Mouse (Mus musculus) hindbrain, embryonic 15.5 days (tissue): ENCODE results near the gene Gdi1. TPM values are rescaled to one million over a fixed set of nuclear protein-coding genes. Genes with fewer than 3 reads are reported as not detected.
"Not testable (repeated sequence)": the region's sequence is repeated elsewhere in the genome, so short reads cannot be mapped to it uniquely, and the experiment has no call there.

Experiments used
- ATAC-seq: fragments of 200-750 bp; cut with Nextera tagmentation; 2 replicates; pipeline ENCODE4 v1.8.0; 2017; ENCODE audit warnings: low read depth, moderate number of reproducible peaks, moderate TSS enrichment; ENCODE audit not compliant: low FRiP score
- H3K27ac ChIP-seq: fragments of 300-500 bp; sonication (generic); replicated peaks from 2 replicates; pipeline ENCODE4 v1.5.1; 2015; ENCODE audit warnings: mild to moderate bottlenecking, inconsistent platforms
- H3K27me3 ChIP-seq: fragments of 300-500 bp; sonication (generic); 2 replicates; pipeline ENCODE4 v1.6.1; 2015; ENCODE audit warnings: control low read depth, inconsistent platforms
- H3K36me3 ChIP-seq: fragments of 300-500 bp; sonication (generic); 2 replicates; pipeline ENCODE4 v1.6.1; 2015; ENCODE audit warnings: control low read depth, inconsistent platforms
- H3K4me1 ChIP-seq: fragments of 300-500 bp; sonication (generic); replicated peaks from 2 replicates; pipeline ENCODE4 v1.6.1; 2015; ENCODE audit warnings: control low read depth, inconsistent platforms
- H3K4me2 ChIP-seq: fragments of 300-500 bp; sonication (generic); 2 replicates; pipeline ENCODE4 v1.6.1; 2015; ENCODE audit warnings: moderate library complexity, mild to moderate bottlenecking, inconsistent platforms
- H3K4me3 ChIP-seq: fragments of 300-500 bp; sonication (generic); 2 replicates; pipeline ENCODE4 v1.5.1; 2015; ENCODE audit warnings: mild to moderate bottlenecking, inconsistent platforms
- H3K9ac ChIP-seq: fragments of 300-500 bp; sonication (generic); 2 replicates; pipeline ENCODE4 v1.6.1; 2015; ENCODE audit warnings: inconsistent platforms
- H3K9me3 ChIP-seq: fragments of 300-500 bp; sonication (generic); 2 replicates; pipeline ENCODE4 v1.6.1; 2016; ENCODE audit warnings: control low read depth, inconsistent platforms
- WGBS: fragments of 180-500 bp; shearing (Covaris S2); methylation state at CpG from one replicate; pipeline ENCODE4 v1.1.7; 2015; 5-methylcytosine and 5-hydroxymethylcytosine counted together
- microRNA-seq: library from miRNA; unstranded; fragments of <30 nt; microRNA quantifications from one replicate; pipeline ENCODE4, GENCODE M21; 2016
- polyA plus RNA-seq: library from polyadenylated mRNA; unstranded; fragments of >200 nt; fragmentation: Nextera tagmentation; extraction: Ambion mirVana; gene quantifications from 2 replicates; pipeline ENCODE4 v1.2.1, GENCODE M21; 2015

Gdi1 gene
- polyA plus RNA-seq, 1 experiment from 2014 or later, result 983 TPM

GRCm38 (mm10) chrX:74352645-74353466 lies 48.1 kb downstream of the Gdi1 start:
- no peaks in the 10 kb centered on the region for H3K9me3 ChIP-seq
- peak; percentile 78 for ATAC-seq
- H3K4me3 ChIP-seq, result peak overlapping the region; percentile 35
- H3K27me3 ChIP-seq, result no peaks in the 10 kb centered on the region
- peak overlapping the region; percentile 74 for H3K27ac ChIP-seq
- H3K4me2 ChIP-seq, result peak overlapping the region; percentile 55
- 25% methylated on average over 13 of the region's 13 CpGs for WGBS
- H3K4me1 ChIP-seq, result 0 out of 2 replicates have a peak, but pooled peaks cover 6% of the 10 kb centered on the region
- H3K36me3 ChIP-seq, result no peaks in the 10 kb centered on the region
- H3K9ac ChIP-seq, result peak overlapping the region; percentile 48

DNA sequence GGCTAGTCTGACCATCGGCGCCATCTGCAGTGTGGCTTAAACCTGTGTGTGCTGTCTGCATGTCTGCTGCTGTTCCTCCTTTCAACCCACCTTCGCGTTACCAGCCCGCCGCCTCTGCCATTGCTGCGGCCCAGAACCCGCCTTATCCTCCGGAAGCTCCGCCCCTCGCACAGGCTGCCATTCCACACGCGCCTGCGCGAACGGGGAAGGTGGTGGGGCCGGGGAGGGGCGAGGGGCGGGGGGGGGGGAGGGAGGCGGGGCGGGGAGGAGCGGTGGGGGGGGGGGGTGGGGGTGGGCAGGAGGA lies 48.6 kb downstream of the Gdi1 start, which contains the start of gene Lage3:
Gene Lage3, minus strand, starts transcription at position 152 of the 304 bp plus-strand sequence.
- peak within 1 kb of the TSS; percentile 55 for H3K4me2 ChIP-seq
- peak within 1 kb of the TSS; percentile 35 for H3K4me3 ChIP-seq
- no peaks in the 10 kb centered on the region for H3K27me3 ChIP-seq
- no peaks in the 10 kb centered on the region for H3K36me3 ChIP-seq
- 0 out of 2 replicates have a peak, but pooled peaks cover 6% of the 10 kb centered on the region for H3K4me1 ChIP-seq
- H3K9me3 ChIP-seq, result no peaks in the 10 kb centered on the region
- H3K9ac ChIP-seq, result peak within 1 kb of the TSS; percentile 48
- ATAC-seq, result peak; percentile 91
- 24% methylated on average over 11 of the region's 22 CpGs for WGBS
- H3K27ac ChIP-seq, result peak within 1 kb of the TSS; percentile 74

DNA sequence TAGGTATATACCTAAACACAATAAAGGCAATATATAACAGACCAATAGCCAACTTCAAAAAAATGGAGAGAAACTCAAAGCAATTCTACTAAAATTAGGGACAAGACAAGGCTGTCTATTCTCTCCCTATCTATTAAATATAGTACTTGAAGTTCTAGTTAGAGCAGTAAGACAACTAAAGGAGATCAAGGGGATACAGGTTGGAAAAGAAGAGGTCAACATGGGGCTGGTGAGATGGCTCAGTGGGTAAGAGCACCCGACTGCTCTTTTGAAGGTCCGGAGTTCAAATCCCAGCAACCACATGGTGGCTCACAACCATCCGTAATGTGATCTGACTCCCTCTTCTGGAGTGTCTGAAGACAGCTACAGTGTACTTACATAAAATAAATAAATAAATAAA lies 52.3 kb downstream of the Gdi1 start:
- H3K4me1 ChIP-seq, H3K27me3 ChIP-seq, ATAC-seq, H3K36me3 ChIP-seq, H3K27ac ChIP-seq, H3K4me2 ChIP-seq, H3K9me3 ChIP-seq, H3K9ac ChIP-seq, H3K4me3 ChIP-seq: not testable (repeated sequence)
- WGBS, result 80% methylated on average over 3 of the region's 3 CpGs

GRCm38 (mm10) chrX:74359171-74359570 lies 54.4 kb downstream of the Gdi1 start:
- no peaks in the 10 kb centered on the region for H3K36me3 ChIP-seq

More at GRCm38 (mm10) chrX:74359171-74359570, 54.4 kb downstream of the Gdi1 start:
- H3K27ac ChIP-seq, result no peak overlapping the region
- H3K9me3 ChIP-seq, result no peaks in the 10 kb centered on the region
- no peak for ATAC-seq
- no peak overlapping the region for H3K4me2 ChIP-seq
- no peaks in the 10 kb centered on the region for H3K27me3 ChIP-seq
- no peak overlapping the region for H3K9ac ChIP-seq
- H3K4me1 ChIP-seq, result no peaks in the 10 kb centered on the region
- H3K4me3 ChIP-seq, result no peak overlapping the region
- 54% methylated on average over 11 of the region's 11 CpGs for WGBS

Small RNA genes within 50 kb of the gene (microRNA-seq; reads per million reads assigned to microRNA genes)
- gene Mir7091 (not detected), gene Mir7092 (0.65 reads per million)

Other genes starting within 250 kb of the Gdi1 start
- gene Opn1mw, start 177.5 kb upstream of the Gdi1 start, polyA plus RNA-seq, result not detected in 2 replicates
- gene Mecp2, start 169.6 kb upstream of the Gdi1 start, polyA plus RNA-seq, result 12.8 and 13.6 TPM in 2 replicates
- gene Tex28, start 137.2 kb upstream of the Gdi1 start, polyA plus RNA-seq, result not detected in 2 replicates
- gene Tktl1, start 127.7 kb upstream of the Gdi1 start, polyA plus RNA-seq, result 0.05 and 0.07 TPM in 2 replicates
- 87.8 and 92.0 TPM in 2 replicates for gene Flna, start 55.2 kb upstream of the Gdi1 start, polyA plus RNA-seq
- gene Emd, start 50.3 kb upstream of the Gdi1 start, polyA plus RNA-seq, result 14.5 and 16.7 TPM in 2 replicates
- 396 and 404 TPM in 2 replicates for gene Rpl10, start 34.2 kb upstream of the Gdi1 start, polyA plus RNA-seq
- 73.2 and 80.1 TPM in 2 replicates for gene Taz, start 23.1 kb upstream of the Gdi1 start, polyA plus RNA-seq
- gene Dnase1l1, start 22.7 kb upstream of the Gdi1 start, polyA plus RNA-seq, result 4.4 and 4.7 TPM in 2 replicates
- 284 and 300 TPM in 2 replicates for gene Atp6ap1, start 7.9 kb upstream of the Gdi1 start, polyA plus RNA-seq
- 57.7 and 61.0 TPM in 2 replicates for gene Fam50a, start 8.0 kb downstream of the Gdi1 start, polyA plus RNA-seq
- gene Plxna3, start 24.1 kb downstream of the Gdi1 start, polyA plus RNA-seq, result 53.6 and 55.5 TPM in 2 replicates
- gene Lage3, start 48.6 kb downstream of the Gdi1 start, polyA plus RNA-seq, result 73.4 and 75.9 TPM in 2 replicates
- 67.7 and 71.0 TPM in 2 replicates for gene Ubl4a, start 68.2 kb downstream of the Gdi1 start, polyA plus RNA-seq
- gene Slc10a3, start 68.4 kb downstream of the Gdi1 start, polyA plus RNA-seq, result 7.7 and 8.4 TPM in 2 replicates
- 34.2 and 37.5 TPM in 2 replicates for gene Fam3a, start 88.3 kb downstream of the Gdi1 start, polyA plus RNA-seq
- 15.7 and 16.7 TPM in 2 replicates for gene Ikbkg, start 88.3 kb downstream of the Gdi1 start, polyA plus RNA-seq
- gene G6pdx, start 124.2 kb downstream of the Gdi1 start, polyA plus RNA-seq, result 46.3 and 53.2 TPM in 2 replicates
- gene Gm6880, start 176.4 kb downstream of the Gdi1 start, polyA plus RNA-seq, result not detected in 2 replicates